Mouse (Mus musculus) spleen, postnatal 10 days (tissue): Measurements from ENCODE around the gene Igsf9.
A peak's percentile ranks its signal among the peaks of the same experiment; 100 is the strongest.

Source experiments
- DNase-seq, 2 experiments: peaks; one replicate each; pipeline ENCODE4 v3.0.0; 2021 to 2022; ENCODE audit warnings: low spot score in 2 of 2

Gene Igsf9

DNA sequence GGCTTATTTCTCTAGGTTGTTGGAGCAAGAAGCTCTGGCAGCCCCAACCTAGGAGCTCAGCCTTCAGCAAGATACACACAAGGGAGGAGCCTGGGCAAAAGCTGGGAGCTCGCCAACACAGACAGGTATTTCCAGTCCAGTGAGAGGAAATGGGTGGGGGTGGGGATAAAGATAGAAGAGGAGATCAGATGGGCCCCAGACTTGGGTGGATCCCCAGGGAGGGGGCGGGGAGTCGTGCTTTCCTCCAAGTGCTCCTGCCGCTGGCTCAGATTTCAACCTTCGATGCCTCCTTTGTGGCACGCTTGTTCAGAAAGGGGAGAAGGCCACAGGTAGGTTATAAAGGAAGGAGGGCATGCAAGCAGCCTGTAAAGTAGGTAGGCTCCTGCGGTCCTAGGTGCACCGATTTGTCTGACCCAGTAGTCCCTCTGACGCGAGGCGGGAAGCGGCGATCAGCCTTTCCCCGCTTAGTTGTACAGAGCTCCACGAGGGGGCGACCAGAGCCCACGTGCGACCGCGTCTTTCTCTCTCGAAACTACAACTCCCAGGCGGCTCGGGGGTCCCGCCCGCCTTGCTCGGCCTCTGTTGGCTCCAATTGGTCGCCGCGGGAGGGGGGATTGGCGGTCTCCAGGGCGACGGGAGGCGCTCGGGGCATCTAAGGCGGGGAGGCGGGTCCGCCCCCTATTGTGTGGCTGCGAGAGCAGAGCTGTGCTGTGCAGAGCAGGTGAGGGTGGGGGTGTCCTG lies at the start of gene Igsf9:
Gene Igsf9 (plus strand): TSS at position 249 of the 741 bp plus-strand sequence.
- peak; percentile 46 to 88 for DNase-seq

DNA sequence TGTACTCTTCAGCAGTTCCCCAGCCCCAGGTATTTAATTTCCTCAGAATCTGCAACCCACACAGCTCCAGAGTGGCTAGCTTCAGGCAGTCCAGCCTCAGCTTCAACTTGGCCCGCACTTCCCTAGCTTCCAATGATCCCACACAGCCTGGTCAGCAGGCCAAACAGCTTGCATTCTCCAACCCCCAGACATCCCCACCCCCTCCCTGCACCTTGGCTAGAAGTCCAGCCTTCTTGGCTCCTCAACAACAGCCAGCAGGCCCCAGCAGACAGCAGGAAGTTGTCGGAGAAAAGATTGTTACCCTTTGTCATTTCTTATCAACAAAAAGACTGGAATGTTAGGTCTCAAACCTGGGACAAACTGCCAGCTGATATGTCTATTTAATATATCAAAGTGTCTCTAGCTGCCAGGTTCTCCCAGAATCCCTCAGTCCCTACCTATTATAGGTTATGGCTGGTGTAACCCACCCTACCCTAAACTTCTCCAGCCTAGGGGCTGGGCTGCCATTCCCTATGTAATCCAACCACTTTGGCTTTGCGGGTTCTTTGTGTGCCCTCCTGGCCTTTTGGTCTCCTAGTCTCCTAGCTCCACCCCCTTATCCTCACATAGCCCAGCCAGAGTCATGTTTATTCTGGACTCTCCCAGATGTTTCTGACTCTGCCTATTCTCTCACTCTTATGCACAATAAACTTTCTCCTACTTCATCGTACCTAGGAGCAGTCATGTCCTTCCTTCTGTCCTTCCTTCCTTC lies 49.6 kb upstream of the Igsf9 start:
- DNase-seq, result no peak

- no peak for DNase-seq
Observed at GRCm38 (mm10) chr1:172432587-172432955, 49.0 kb upstream of the Igsf9 start.

GRCm38 (mm10) chr1:172433012-172433850 lies 48.4 kb upstream of the Igsf9 start:
- no peak for DNase-seq

- DNase-seq, result no peak
Observed at GRCm38 (mm10) chr1:172433851-172434165, 47.8 kb upstream of the Igsf9 start.

DNA sequence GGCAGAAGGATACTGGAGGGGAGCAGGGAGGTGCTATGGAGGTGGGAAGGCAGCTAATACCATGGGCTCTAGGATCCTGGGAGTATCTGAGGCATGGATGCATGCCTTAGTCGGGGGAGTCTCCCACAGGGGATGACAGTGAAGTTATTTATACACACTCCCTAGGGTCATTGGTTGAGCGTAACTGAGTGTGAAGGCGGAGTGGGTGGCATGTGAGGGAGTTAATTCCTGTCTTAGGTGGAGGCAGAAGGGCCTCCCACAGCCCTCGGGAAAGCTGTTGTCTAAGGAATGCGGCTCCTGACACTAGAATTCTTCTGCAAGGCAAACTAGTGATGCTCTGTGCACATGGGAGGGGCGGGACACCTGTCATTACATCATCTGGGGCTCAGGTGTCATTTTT lies 44.8 kb upstream of the Igsf9 start:
- no peak for DNase-seq

GRCm38 (mm10) chr1:172438621-172439020 lies 43.0 kb upstream of the Igsf9 start:
- no peak for DNase-seq

GRCm38 (mm10) chr1:172440521-172440920 lies 41.1 kb upstream of the Igsf9 start:
- DNase-seq, result no peak

GRCm38 (mm10) chr1:172441935-172442445 lies 39.6 kb upstream of the Igsf9 start:
- DNase-seq, result no peak

GRCm38 (mm10) chr1:172450226-172450625 lies 31.4 kb upstream of the Igsf9 start:
- DNase-seq, result no peak

GRCm38 (mm10) chr1:172450848-172451470 lies 30.6 kb upstream of the Igsf9 start:
- DNase-seq, result no peak

DNA sequence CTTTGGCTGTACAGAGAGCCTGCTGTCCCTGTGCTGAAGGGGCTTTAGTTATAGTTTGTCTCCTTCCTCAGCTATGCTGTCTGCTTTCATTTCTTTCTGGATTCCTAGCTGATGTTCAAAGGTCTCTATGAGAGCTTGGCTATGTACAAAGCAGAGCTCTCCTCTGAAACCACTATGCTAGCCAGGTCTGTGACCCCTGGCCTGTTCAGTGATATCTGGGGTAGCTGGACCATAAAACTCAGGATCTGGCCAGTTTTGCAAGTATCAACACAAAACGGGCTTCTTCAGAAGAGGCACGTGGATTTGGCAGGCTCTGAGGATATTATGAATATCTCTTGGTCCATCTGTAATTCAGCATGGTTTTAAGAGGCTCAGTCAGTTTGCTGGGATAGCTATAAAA lies 28.7 kb upstream of the Igsf9 start:
- DNase-seq, result no peak

GRCm38 (mm10) chr1:172453810-172454209 lies 27.8 kb upstream of the Igsf9 start:
- DNase-seq, result no peak

- no peak for DNase-seq
Observed at GRCm38 (mm10) chr1:172455416-172455815, 26.2 kb upstream of the Igsf9 start.

DNA sequence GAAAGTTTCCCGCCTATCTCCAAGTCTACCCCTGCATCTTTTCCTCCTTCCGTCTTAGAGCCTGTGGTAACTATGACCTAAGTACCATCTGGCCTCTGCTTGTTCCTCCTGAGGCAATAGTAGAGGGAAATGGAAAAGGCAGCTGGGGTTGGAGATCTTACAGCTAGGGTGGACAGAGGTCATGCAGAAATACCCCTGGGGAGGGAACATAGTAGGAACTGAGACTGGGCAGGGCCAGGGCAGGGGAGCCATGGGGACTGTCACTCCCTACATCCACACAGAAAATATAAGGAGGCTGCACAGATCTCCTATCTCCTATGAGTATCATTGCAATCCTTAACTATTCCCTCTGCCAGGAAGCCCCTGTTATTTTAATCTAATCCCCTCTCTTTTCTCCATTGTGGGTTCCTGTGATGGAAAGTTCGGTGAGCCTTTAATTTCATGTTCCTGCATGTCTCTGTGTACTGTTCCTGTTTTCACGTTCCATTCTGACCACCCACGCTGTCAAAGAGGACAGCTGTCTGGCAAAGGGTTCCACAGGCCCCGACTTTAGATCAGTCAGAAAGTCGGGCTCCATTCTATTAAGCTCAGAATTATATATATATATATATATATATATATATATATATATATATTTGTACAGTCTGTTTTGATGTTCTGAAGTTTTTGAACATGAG lies 25.4 kb upstream of the Igsf9 start:
- no peak for DNase-seq

DNA sequence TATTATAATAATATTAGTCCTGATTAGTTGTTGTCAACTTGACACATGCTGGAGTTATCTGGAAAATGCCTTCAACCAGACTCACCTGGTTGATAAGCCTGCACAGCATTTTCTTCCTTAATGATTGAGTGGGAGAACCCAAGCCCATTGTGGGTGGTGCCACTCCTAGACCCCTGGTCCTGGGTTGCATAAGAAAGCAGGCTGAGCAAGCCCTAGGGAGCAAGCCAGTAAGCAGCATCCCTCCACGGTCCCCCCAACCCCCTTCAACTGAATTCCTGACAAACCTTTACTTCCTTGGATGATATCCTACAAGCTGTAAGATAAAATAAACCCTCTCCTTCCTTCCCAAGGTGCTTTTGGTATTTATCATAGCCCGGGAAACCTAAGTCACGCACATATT lies 24.4 kb upstream of the Igsf9 start:
- DNase-seq, result no peak

GRCm38 (mm10) chr1:172458041-172458440 lies 23.5 kb upstream of the Igsf9 start:
- DNase-seq, result no peak

DNA sequence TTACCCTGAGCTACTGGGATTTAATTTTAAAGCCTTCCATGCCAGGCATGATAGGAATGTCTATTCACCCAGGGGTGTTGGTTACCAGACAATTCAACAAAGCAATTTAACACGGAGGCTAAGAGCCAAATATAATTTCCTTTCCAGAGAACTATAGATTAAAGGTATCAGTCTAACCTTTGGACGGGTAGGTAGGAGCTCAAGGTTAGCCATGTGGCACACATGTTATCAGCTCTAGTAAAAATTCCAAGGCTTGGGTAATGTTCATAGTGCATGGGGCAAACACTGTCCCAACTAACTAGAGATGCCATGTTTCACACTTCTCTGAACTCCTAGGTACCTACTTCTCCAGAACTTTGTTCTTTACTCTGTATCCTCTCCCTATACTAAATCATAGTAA lies 20.0 kb upstream of the Igsf9 start:
- DNase-seq, result no peak

DNA sequence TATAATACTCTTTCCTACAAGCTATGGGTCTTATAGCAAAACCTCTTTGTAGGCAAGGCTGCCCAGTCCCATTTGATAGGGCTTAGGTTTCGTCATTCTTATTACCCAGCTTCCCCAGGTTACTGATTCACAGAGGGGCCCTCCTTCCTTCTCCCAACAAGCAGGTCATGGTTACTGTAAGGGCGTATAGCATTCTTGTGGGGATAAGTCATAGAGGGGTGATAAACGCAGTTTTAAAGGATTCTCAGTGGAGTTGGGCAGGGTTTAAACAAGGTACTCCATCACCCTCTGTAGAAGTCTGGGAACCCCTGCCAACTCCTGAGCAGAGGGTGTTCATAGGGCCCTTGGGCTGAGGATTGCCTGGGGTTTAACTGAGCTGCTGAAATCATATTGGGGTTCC lies 19.1 kb upstream of the Igsf9 start:
- DNase-seq, result no peak

DNA sequence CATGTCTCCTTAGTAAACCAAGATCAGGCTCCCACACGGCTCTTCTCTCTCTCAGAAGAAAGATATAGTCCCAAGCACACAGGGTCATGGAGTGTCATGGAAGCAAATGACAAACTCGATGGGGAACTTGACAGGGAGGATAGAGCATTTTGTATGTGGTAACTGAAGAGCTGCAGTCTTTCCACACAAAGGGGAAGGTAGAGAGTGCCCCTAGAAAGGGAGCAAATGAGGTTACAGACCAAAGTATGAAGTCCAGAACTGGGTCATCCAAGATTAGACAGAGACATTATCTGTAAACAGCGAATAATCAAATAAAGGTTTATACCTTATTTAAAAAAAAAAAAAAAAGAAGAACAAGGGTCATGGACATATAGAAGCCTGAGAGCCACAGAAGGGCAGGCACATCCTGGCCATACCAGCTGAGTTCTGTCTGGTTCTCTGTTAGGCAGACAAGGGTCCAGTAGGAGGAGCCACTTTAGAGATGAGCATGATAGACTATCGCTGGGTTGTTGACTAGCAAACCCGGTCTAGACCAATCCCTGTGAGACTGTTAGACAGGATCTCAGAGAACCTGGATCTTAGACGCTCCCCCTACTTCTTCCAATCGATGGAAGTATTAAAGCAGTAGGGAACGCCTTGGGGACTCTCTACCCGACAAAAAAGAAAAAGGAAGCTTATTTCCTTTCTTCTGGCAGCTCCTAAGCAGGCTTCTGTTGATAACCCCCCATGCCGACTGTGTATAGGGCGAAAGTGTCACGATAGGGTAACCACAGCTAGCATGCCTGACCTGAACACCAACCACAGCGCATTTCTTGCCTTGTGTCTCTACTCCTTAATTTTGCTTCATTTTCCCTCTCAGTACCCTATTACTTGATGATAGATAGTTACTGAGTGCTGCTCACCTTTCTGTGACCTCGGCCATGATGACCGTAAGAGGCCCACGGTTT lies 17.9 kb upstream of the Igsf9 start:
- DNase-seq, result no peak
